Mouse (Mus musculus): Measurements from ENCODE around the gene Mgea5. TPM values are rescaled to one million over a fixed set of nuclear protein-coding genes. Genes with fewer than 3 reads are reported as not detected.
A peak's percentile ranks its signal among the peaks of the same experiment; 100 is the strongest.

Gene Mgea5
- polyA plus RNA-seq, 1 experiment from 2014 or later, result 102 TPM

DNA sequence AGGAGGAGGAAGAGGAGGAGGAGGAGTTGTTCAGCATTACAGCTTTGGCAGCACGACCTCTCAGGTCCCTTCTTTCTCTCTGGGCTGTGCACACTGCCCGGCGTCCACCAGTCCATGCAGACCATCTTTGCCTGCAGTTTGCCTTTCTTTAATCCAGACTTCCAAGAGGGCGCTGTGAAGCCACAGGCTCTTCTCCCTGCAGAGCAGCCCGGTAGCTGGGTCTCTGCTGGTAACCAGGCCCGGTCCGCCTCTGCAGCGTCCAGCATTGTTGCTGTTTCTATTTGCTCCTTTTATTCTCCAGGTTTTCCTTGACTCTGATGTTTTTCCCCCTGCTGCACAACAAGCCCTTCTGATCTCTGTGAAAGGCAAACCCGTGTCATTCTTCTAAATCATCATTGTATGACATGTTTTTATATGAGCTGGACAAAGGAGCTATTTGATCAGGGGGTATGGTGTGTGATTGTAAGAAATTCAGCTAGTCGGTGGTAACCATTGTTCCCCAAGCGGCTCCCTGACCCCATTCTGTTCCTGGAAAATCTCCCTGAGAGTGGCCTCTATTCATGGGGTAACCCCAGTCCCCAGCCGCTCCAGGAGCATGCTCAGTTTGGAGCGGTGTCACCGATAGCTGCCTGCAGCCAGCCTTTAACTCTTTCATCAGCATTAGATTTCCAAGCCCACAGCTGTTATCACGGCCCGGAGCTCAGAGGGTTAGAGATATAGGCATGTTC lies 66.0 kb downstream of the Mgea5 start:
- whole genome bisulfite sequencing, result under 1% methylated on average over 16 of the region's 16 CpGs
- Histone ChIP-seq H3K9me3 (no peaks in the 10 kb centered on the region), H3K4me3 (replicated peaks) (peak overlapping the region; percentile 27), H3K4me2 (replicated peaks) (peak overlapping the region; percentile 53), H3K27me3 (peaks cover 84% of the 10 kb centered on the region), H3K36me3 (no peaks in the 10 kb centered on the region), H3K27ac (peak overlapping the region; percentile 83), H3K4me1 (replicated peaks) (peaks cover 27% of the 10 kb centered on the region), H3K9ac (replicated peaks) (peak overlapping the region; percentile 61)
- peak; percentile 95 for ATAC-seq

DNA sequence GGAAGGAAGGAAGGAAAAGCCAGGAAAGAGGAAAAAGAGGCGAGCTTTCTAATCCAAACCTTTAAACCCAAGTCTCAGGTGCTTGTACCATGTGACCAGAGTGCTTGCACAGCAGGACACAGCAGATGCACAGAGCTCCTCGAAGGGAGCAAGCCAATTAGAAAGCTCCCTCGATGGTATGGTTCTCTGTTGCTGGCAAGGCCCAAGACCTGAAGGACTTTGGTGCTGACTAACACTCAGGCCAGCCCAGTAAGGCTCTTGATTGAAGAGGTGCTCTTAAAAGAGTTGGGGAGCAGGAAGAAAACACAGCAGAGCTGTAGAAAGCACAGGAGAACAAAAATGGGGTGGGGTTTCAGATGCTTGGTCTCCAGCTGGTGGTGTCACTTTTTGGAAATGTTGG lies 74.9 kb downstream of the Mgea5 start:
- Histone ChIP-seq H3K9me3 (no peaks in the 10 kb centered on the region), H3K27me3 (peaks cover 33% of the 10 kb centered on the region), H3K4me1 (replicated peaks) (no peaks in the 10 kb centered on the region), H3K4me2 (replicated peaks) (no peak overlapping the region), H3K4me3 (replicated peaks) (no peak overlapping the region), H3K36me3 (no peaks in the 10 kb centered on the region), H3K9ac (replicated peaks) (no peak overlapping the region), H3K27ac (no peak overlapping the region)
- 67% methylated on average over 3 of the region's 3 CpGs for WGBS
- ATAC-seq, result no peak

Other genes with a start within 250 kb of the Mgea5 start
- gene Poll, start 223.3 kb downstream of the Mgea5 start, polyA plus RNA-seq (2015; fragmentation: Nextera tagmentation; extraction: Ambion mirVana), result 15.8 and 16.6 TPM in 2 replicates
- gene Gm17018, start 223.2 kb downstream of the Mgea5 start, polyA plus RNA-seq (2015; fragmentation: Nextera tagmentation; extraction: Ambion mirVana), result 50.0 and 57.1 TPM in 2 replicates
- 3.8 and 5.5 TPM in 2 replicates for gene Fbxw4, start 123.5 kb downstream of the Mgea5 start, polyA plus RNA-seq (2015; fragmentation: Nextera tagmentation; extraction: Ambion mirVana)
- gene Fgf8, start 40.9 kb downstream of the Mgea5 start, polyA plus RNA-seq (2015; fragmentation: Nextera tagmentation; extraction: Ambion mirVana), result 2.1 and 2.8 TPM in 2 replicates
- gene Npm3, start 34.2 kb downstream of the Mgea5 start, polyA plus RNA-seq (2015; fragmentation: Nextera tagmentation; extraction: Ambion mirVana), result 6.2 and 7.8 TPM in 2 replicates
- 2.8 and 3.0 TPM in 2 replicates for gene Kcnip2, start 32.2 kb upstream of the Mgea5 start, polyA plus RNA-seq (2015; fragmentation: Nextera tagmentation; extraction: Ambion mirVana)
- gene Armh3, start 214.7 kb upstream of the Mgea5 start, polyA plus RNA-seq (2015; fragmentation: Nextera tagmentation; extraction: Ambion mirVana), result 22.1 and 23.4 TPM in 2 replicates
- gene Hps6, start 219.7 kb upstream of the Mgea5 start, polyA plus RNA-seq (2015; fragmentation: Nextera tagmentation; extraction: Ambion mirVana), result 2.0 TPM in 2 replicates